20 mouse cellular contexts compared by ENCODE assay signal in genomic region chr10:81615486-81615885, GRCm38 (mm10). TPM values are rescaled to one million over a fixed set of nuclear protein-coding genes. Genes with fewer than 3 reads are reported as not detected.
DNase-seq lines count a peak whose midpoint lies in the region; ATAC-seq lines count a peak whose summit lies in the region.
"Had no signal": no experiment of that assay in that cellular context is flagged by ENCODE, and none has a peak within 500 bp of the region (broad histone marks: within the 10 kb centered on the region; RNA-seq: fewer than 3 reads in every experiment).

No protein-coding gene starts in this region.

- no peaks in the 10 kb centered on the region for H3K9me3 ChIP-seq in embryonic facial prominence, embryonic 11.5 days (replicated peaks; ENCODE audit: control insufficient read depth, low read length)
- no peaks in the 10 kb centered on the region for H3K9me3 ChIP-seq in limb, embryonic 15.5 days
- H3K9me3 ChIP-seq: embryonic facial prominence, embryonic 13.5 days; forebrain, embryonic 12.5 days had no signal

- no peaks in the 10 kb centered on the region for H3K4me1 ChIP-seq in embryonic facial prominence, embryonic 11.5 days (ENCODE audit: control insufficient read depth, insufficient read depth, low read length)
- H3K4me1 ChIP-seq in limb, embryonic 15.5 days: peaks cover 9% of the 10 kb centered on the region; the same call in 1 of the 2 replicates
- H3K4me1 ChIP-seq: forebrain, embryonic 12.5 days had no signal

- H3K4me3 ChIP-seq in embryonic facial prominence, embryonic 11.5 days (ENCODE audit: low read depth, low read length): no peak overlapping the region
- H3K4me3 ChIP-seq in limb, embryonic 15.5 days: no peak overlapping the region
- H3K4me3 ChIP-seq: embryonic facial prominence, embryonic 13.5 days; forebrain, embryonic 12.5 days; gastrocnemius, adult 2 months; megakaryocyte, embryonic 14.5 days had no signal

- ATAC-seq in embryonic facial prominence, embryonic 11.5 days (replicated peaks; ENCODE audit: insufficient number of reproducible peaks, low FRiP score, low TSS enrichment, low read depth): 0 out of 2 replicates have a peak, but pooled peaks have one; percentile 54
- ATAC-seq in limb, embryonic 15.5 days (ENCODE audit: insufficient number of reproducible peaks, low FRiP score, low TSS enrichment, low read depth): peak; percentile 58; the same call in 1 of the 2 replicates
- no peak for ATAC-seq in megakaryocyte, adult 5-6 weeks (ENCODE audit: poor library complexity, severe bottlenecking)
- ATAC-seq: CD4-positive, CD25-positive, alpha-beta regulatory T cell, adult 4 months had no signal

- no peak overlapping the region for H3K9ac ChIP-seq in embryonic facial prominence, embryonic 11.5 days (replicated peaks; ENCODE audit: low read length)
- no peak overlapping the region for H3K9ac ChIP-seq in limb, embryonic 15.5 days
- H3K9ac ChIP-seq: embryonic facial prominence, embryonic 13.5 days; forebrain, embryonic 12.5 days; hindbrain, embryonic 14.5 days had no signal

- H3K4me2 ChIP-seq in embryonic facial prominence, embryonic 11.5 days (ENCODE audit: low read depth, low read length): no peak overlapping the region
- H3K4me2 ChIP-seq in limb, embryonic 15.5 days: no peak overlapping the region
- H3K4me2 ChIP-seq: embryonic facial prominence, embryonic 13.5 days; forebrain, embryonic 12.5 days; hindbrain, embryonic 14.5 days had no signal

- H3K27ac ChIP-seq in embryonic facial prominence, embryonic 11.5 days (replicated peaks; ENCODE audit: low read depth, low read length): no peak overlapping the region
- H3K27ac ChIP-seq in limb, embryonic 15.5 days: peak overlapping the region; percentile 50; the same call in 1 of the 2 replicates
- H3K27ac ChIP-seq: embryonic facial prominence, embryonic 13.5 days; forebrain, embryonic 12.5 days; gastrocnemius, adult 2 months; hindbrain, embryonic 14.5 days had no signal

- H3K36me3 ChIP-seq in embryonic facial prominence, embryonic 11.5 days (replicated peaks; ENCODE audit: control insufficient read depth, insufficient read depth, low read depth, low read length): no peaks in the 10 kb centered on the region; the same call in 1 of the 2 replicates
- H3K36me3 ChIP-seq in limb, embryonic 15.5 days: peaks cover 4% of the 10 kb centered on the region

- 62% methylated on average over 6 of the region's 6 CpGs for WGBS in embryonic facial prominence, embryonic 11.5 days
- WGBS in limb, embryonic 15.5 days: 21% methylated on average over 6 of the region's 6 CpGs

- DNase-seq in layer of hippocampus, adult 18-20 months (ENCODE audit: low spot score in 2 of 2): peak; percentile 74 to 86
- no peak for DNase-seq in layer of hippocampus, postnatal 25 days (ENCODE audit: extremely low spot score in 1 of 2, low spot score in 1 of 2)
- peak; percentile 94 for DNase-seq in ZHBTc4 (ENCODE audit: low read depth, low spot score)
- peak; percentile 34 for DNase-seq in embryonic facial prominence, embryonic 11.5 days (ENCODE audit: low spot score)
- no peak for DNase-seq in adrenal gland, postnatal 14 days
- DNase-seq: adrenal gland, adult 2 months; cerebellum, adult 9-10 months; gastrocnemius, adult 2 months; heart, adult 18-20 months; kidney, postnatal 36 days; left cerebral cortex, postnatal 4 days; lung, adult 2 months; right cerebral cortex, postnatal 25 days had no signal

- H3K27me3 ChIP-seq in embryonic facial prominence, embryonic 11.5 days (ENCODE audit: control insufficient read depth, insufficient read depth, low read length): no peaks in the 10 kb centered on the region
- no peaks in the 10 kb centered on the region for H3K27me3 ChIP-seq in limb, embryonic 15.5 days
- H3K27me3 ChIP-seq: embryonic facial prominence, embryonic 13.5 days had no signal

RNA-seq across cellular contexts. Expression of gene BC025920, which starts 9.4 kb away (rescaled TPM):
- 1 to 10 TPM; 3.6 to 3.8 TPM for total RNA-seq in layer of hippocampus, adult 18-20 months (2021)
- 1 to 10 TPM; 4.2 to 4.4 TPM for total RNA-seq in layer of hippocampus, postnatal 25 days (2021)
- polyA plus RNA-seq in embryonic facial prominence, embryonic 11.5 days (2014; fragmentation: Nextera tagmentation; extraction: Ambion mirVana): 0.52 and 0.70 TPM in 2 replicates
- 0.81 and 1.0 TPM in 2 replicates for polyA plus RNA-seq in limb, embryonic 15.5 days (2015; fragmentation: Nextera tagmentation; extraction: Ambion mirVana)
- 1.7 and 2.0 TPM in 2 replicates for total RNA-seq in megakaryocyte, adult 5-6 weeks (2015)
- 2.3 and 2.4 TPM in 2 replicates for total RNA-seq in megakaryocyte, adult 5-6 weeks (2017)
- 2.0 TPM in 2 replicates for total RNA-seq in adrenal gland, postnatal 14 days (2021)

RNA-seq across cellular contexts. Expression of gene Sirt6, which starts 12.1 kb away (rescaled TPM):
- total RNA-seq in layer of hippocampus, adult 18-20 months (2021): 10 to 100 TPM; 24.8 to 26.7 TPM
- 10 to 100 TPM; 23.5 to 30.9 TPM for total RNA-seq in layer of hippocampus, postnatal 25 days (2021)
- polyA plus RNA-seq in embryonic facial prominence, embryonic 11.5 days (2014; fragmentation: Nextera tagmentation; extraction: Ambion mirVana): 37.8 and 39.8 TPM in 2 replicates
- 41.7 and 42.3 TPM in 2 replicates for polyA plus RNA-seq in limb, embryonic 15.5 days (2015; fragmentation: Nextera tagmentation; extraction: Ambion mirVana)
- total RNA-seq in megakaryocyte, adult 5-6 weeks (2015): 6.3 and 8.0 TPM in 2 replicates
- total RNA-seq in megakaryocyte, adult 5-6 weeks (2017): 2.5 and 6.4 TPM in 2 replicates
- 22.2 and 24.3 TPM in 2 replicates for total RNA-seq in adrenal gland, postnatal 14 days (2021)

RNA-seq across cellular contexts. Expression of gene Ankrd24, which starts 12.9 kb away (rescaled TPM):
- 10 to 100 TPM; 36.9 to 37.8 TPM for total RNA-seq in layer of hippocampus, adult 18-20 months (2021)
- total RNA-seq in layer of hippocampus, postnatal 25 days (2021): 10 to 100 TPM; 30.8 to 39.0 TPM
- 3.2 and 4.1 TPM in 2 replicates for polyA plus RNA-seq in embryonic facial prominence, embryonic 11.5 days (2014; fragmentation: Nextera tagmentation; extraction: Ambion mirVana)
- 8.8 and 11.9 TPM in 2 replicates for polyA plus RNA-seq in limb, embryonic 15.5 days (2015; fragmentation: Nextera tagmentation; extraction: Ambion mirVana)
- total RNA-seq in megakaryocyte, adult 5-6 weeks (2015): 1.0 and 1.1 TPM in 2 replicates
- 1.7 and 1.8 TPM in 2 replicates for total RNA-seq in megakaryocyte, adult 5-6 weeks (2017)
- 18.1 and 22.5 TPM in 2 replicates for total RNA-seq in adrenal gland, postnatal 14 days (2021)

RNA-seq across cellular contexts. Expression of gene Tle6, which starts 14.6 kb away (rescaled TPM):
- total RNA-seq in layer of hippocampus, adult 18-20 months (2021): 1 to 10 TPM; 2.6 to 4.1 TPM
- total RNA-seq in layer of hippocampus, postnatal 25 days (2021): 1 to 10 TPM; 1.7 to 4.1 TPM
- 7.1 and 10.7 TPM in 2 replicates for polyA plus RNA-seq in embryonic facial prominence, embryonic 11.5 days (2014; fragmentation: Nextera tagmentation; extraction: Ambion mirVana)
- 9.9 and 11.7 TPM in 2 replicates for polyA plus RNA-seq in limb, embryonic 15.5 days (2015; fragmentation: Nextera tagmentation; extraction: Ambion mirVana)
- 1.9 and 8.9 TPM in 2 replicates for total RNA-seq in megakaryocyte, adult 5-6 weeks (2015)
- 6.5 and 11.4 TPM in 2 replicates for total RNA-seq in megakaryocyte, adult 5-6 weeks (2017)
- total RNA-seq in adrenal gland, postnatal 14 days (2021): 10.1 and 15.3 TPM in 2 replicates

RNA-seq across cellular contexts. Expression of gene Gm10778, which starts 33.4 kb away (rescaled TPM):
- total RNA-seq in layer of hippocampus, adult 18-20 months (2021): 1 to 10 TPM; 3.5 to 3.8 TPM
- total RNA-seq in layer of hippocampus, postnatal 25 days (2021): 1 to 10 TPM; 4.7 to 5.3 TPM
- polyA plus RNA-seq in embryonic facial prominence, embryonic 11.5 days (2014; fragmentation: Nextera tagmentation; extraction: Ambion mirVana): 5.1 and 5.2 TPM in 2 replicates
- 4.2 and 4.6 TPM in 2 replicates for polyA plus RNA-seq in limb, embryonic 15.5 days (2015; fragmentation: Nextera tagmentation; extraction: Ambion mirVana)
- total RNA-seq in megakaryocyte, adult 5-6 weeks (2015): 3.0 and 5.4 TPM in 2 replicates
- 3.4 and 4.9 TPM in 2 replicates for total RNA-seq in megakaryocyte, adult 5-6 weeks (2017)
- 2.1 and 3.3 TPM in 2 replicates for total RNA-seq in adrenal gland, postnatal 14 days (2021)

Comparison
In these comparisons a context has a peak if more than half of its experiments do, and no peak if none do; other contexts are left out.
1. DNase-seq: peak in layer of hippocampus, adult 18-20 months (2 of 2), ZHBTc4 (single experiment) and embryonic facial prominence, embryonic 11.5 days (single experiment); none in layer of hippocampus, postnatal 25 days (0 of 2) and adrenal gland, postnatal 14 days (single experiment).